Comparison of ENCODE assay signal across 7 mouse cellular contexts in the genomic region with DNA sequence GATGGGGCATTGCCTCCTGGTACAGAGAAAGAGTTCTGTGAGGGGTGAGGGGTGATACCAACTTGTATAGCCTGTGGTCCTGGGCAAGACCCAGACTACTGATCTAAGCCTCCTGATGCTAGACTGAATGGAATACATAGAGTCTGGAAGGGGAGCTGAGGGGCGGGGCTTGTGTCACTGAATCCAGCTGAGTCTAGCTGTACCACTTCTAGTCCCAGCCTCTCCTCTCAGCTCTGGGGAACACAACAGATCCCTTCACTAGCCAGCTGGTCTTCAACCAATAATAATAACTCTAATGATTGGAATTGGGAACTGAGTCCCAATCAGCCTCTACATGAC. TPM values are rescaled to one million over a fixed set of nuclear protein-coding genes. Genes with fewer than 3 reads are reported as not detected.
A peak's percentile ranks its signal among the peaks of the same experiment; 100 is the strongest.
DNase-seq lines count a peak whose midpoint lies in the region; ATAC-seq and TF ChIP-seq lines count a peak whose summit lies in the region.

No protein-coding gene starts in this region.

- H3K27ac ChIP-seq in lung, embryonic 14.5 days (ENCODE audit: low read depth): no peak overlapping the region
- H3K27ac ChIP-seq in forebrain, embryonic 15.5 days (replicated peaks): no peak overlapping the region
- H3K27ac ChIP-seq in limb, embryonic 14.5 days (replicated peaks; ENCODE audit: low read depth, low read length): no peak overlapping the region
- no peak overlapping the region for H3K27ac ChIP-seq in stomach, embryonic 15.5 days

- no peak overlapping the region for H3K9ac ChIP-seq in lung, embryonic 14.5 days
- H3K9ac ChIP-seq in forebrain, embryonic 15.5 days (replicated peaks): no peak overlapping the region
- no peak overlapping the region for H3K9ac ChIP-seq in limb, embryonic 14.5 days (ENCODE audit: low read depth, low read length, severe bottlenecking)
- H3K9ac ChIP-seq in stomach, embryonic 15.5 days: 0 out of 2 replicates have a peak overlapping the region, but pooled peaks have one; percentile 42

- TF ChIP-seq POLR2A in limb, embryonic 14.5 days (IDR thresholded peaks at IDR 0.05; ENCODE audit: borderline replicate concordance, extremely low read depth, insufficient read depth, insufficient read length): no peak

- 69% methylated on average over 1 of the region's 1 CpGs for WGBS in lung, embryonic 14.5 days
- 97% methylated on average over 1 of the region's 1 CpGs for WGBS in forebrain, embryonic 15.5 days
- 78% methylated on average over 1 of the region's 1 CpGs for WGBS in limb, embryonic 14.5 days
- 82% methylated on average over 1 of the region's 1 CpGs for WGBS in stomach, embryonic 15.5 days

- H3K9me3 ChIP-seq in lung, embryonic 14.5 days (ENCODE audit: low read depth, low read length): no peaks in the 10 kb centered on the region
- no peaks in the 10 kb centered on the region for H3K9me3 ChIP-seq in forebrain, embryonic 15.5 days
- H3K9me3 ChIP-seq in limb, embryonic 14.5 days (ENCODE audit: control insufficient read depth, low read length): no peaks in the 10 kb centered on the region
- no peaks in the 10 kb centered on the region for H3K9me3 ChIP-seq in stomach, embryonic 15.5 days

- peak; percentile 59; the same call in 1 of the 2 replicates for ATAC-seq in lung, embryonic 14.5 days (ENCODE audit: insufficient read depth)
- no peak for ATAC-seq in forebrain, embryonic 15.5 days (replicated peaks)
- ATAC-seq in limb, embryonic 14.5 days (ENCODE audit: low FRiP score, low read depth): peak; percentile 8; the same call in 1 of the 2 replicates
- ATAC-seq in stomach, embryonic 15.5 days (ENCODE audit: insufficient read depth, low FRiP score, low read depth): no peak

- DNase-seq in lung, embryonic 14.5 days: no peak
- no peak for DNase-seq in lung, postnatal 36 days
- DNase-seq in limb, embryonic 14.5 days (ENCODE audit: low spot score): no peak
- DNase-seq in cerebellum, postnatal 14 days: no peak
- DNase-seq in ovary, postnatal 10 days (ENCODE audit: low spot score): no peak

- no peaks in the 10 kb centered on the region for H3K36me3 ChIP-seq in lung, embryonic 14.5 days (ENCODE audit: insufficient read depth)
- H3K36me3 ChIP-seq in forebrain, embryonic 15.5 days: no peaks in the 10 kb centered on the region
- H3K36me3 ChIP-seq in limb, embryonic 14.5 days (ENCODE audit: control insufficient read depth, insufficient read depth, low read length): no peaks in the 10 kb centered on the region; the same call in 1 of the 2 replicates
- no peaks in the 10 kb centered on the region for H3K36me3 ChIP-seq in stomach, embryonic 15.5 days

- peak overlapping the region; percentile 94 for H3K4me2 ChIP-seq in lung, embryonic 14.5 days
- peak overlapping the region; percentile 89 for H3K4me2 ChIP-seq in forebrain, embryonic 15.5 days (replicated peaks)
- peak overlapping the region; percentile 94 for H3K4me2 ChIP-seq in limb, embryonic 14.5 days (replicated peaks; ENCODE audit: low read depth, low read length, severe bottlenecking)
- H3K4me2 ChIP-seq in stomach, embryonic 15.5 days: peak overlapping the region; percentile 96

- no peaks in the 10 kb centered on the region; the same call in 1 of the 2 replicates for H3K4me1 ChIP-seq in lung, embryonic 14.5 days (ENCODE audit: insufficient read depth)
- peaks cover 34% of the 10 kb centered on the region for H3K4me1 ChIP-seq in forebrain, embryonic 15.5 days
- peaks cover 4% of the 10 kb centered on the region; the same call in 1 of the 2 replicates for H3K4me1 ChIP-seq in limb, embryonic 14.5 days (ENCODE audit: control insufficient read depth, insufficient read depth, low read length)
- peaks cover 14% of the 10 kb centered on the region for H3K4me1 ChIP-seq in stomach, embryonic 15.5 days

- no peak overlapping the region for H3K4me3 ChIP-seq in lung, embryonic 14.5 days (ENCODE audit: low read depth, low read length)
- H3K4me3 ChIP-seq in forebrain, embryonic 15.5 days: peak overlapping the region; percentile 55
- peak overlapping the region; percentile 55 for H3K4me3 ChIP-seq in limb, embryonic 14.5 days (replicated peaks; ENCODE audit: low read length)
- peak overlapping the region; percentile 57 for H3K4me3 ChIP-seq in stomach, embryonic 15.5 days (replicated peaks)

- peaks cover 25% of the 10 kb centered on the region for H3K27me3 ChIP-seq in lung, embryonic 14.5 days (ENCODE audit: insufficient read depth, low read length)
- peaks cover 20% of the 10 kb centered on the region for H3K27me3 ChIP-seq in forebrain, embryonic 15.5 days
- peaks cover 21% of the 10 kb centered on the region for H3K27me3 ChIP-seq in limb, embryonic 14.5 days (ENCODE audit: control insufficient read depth, insufficient read depth, low read length)
- peaks cover 24% of the 10 kb centered on the region for H3K27me3 ChIP-seq in stomach, embryonic 15.5 days (replicated peaks)

- TF ChIP-seq CTCF in lung, embryonic 14.5 days (IDR thresholded peaks at IDR 0.05; ENCODE audit: low read depth): no peak

RNA-seq across cellular contexts. Expression of a gene that starts 0.4 kb away (rescaled TPM):
- polyA plus RNA-seq in lung, embryonic 14.5 days (2014; fragmentation: Nextera tagmentation; extraction: Ambion mirVana): not detected in 2 replicates
- polyA plus RNA-seq in forebrain, embryonic 15.5 days (2015; fragmentation: Nextera tagmentation; extraction: Ambion mirVana): 0.22 and 0.27 TPM in 2 replicates
- 1.0 and 1.2 TPM in 2 replicates for polyA plus RNA-seq in limb, embryonic 14.5 days (2012; rRNA removed)
- not detected in 2 replicates for polyA plus RNA-seq in limb, embryonic 14.5 days (2014; fragmentation: Nextera tagmentation; extraction: Ambion mirVana)
- polyA plus RNA-seq in stomach, embryonic 15.5 days (2015; fragmentation: Nextera tagmentation; extraction: Ambion mirVana): 0.08 and 0.14 TPM in 2 replicates

RNA-seq across cellular contexts. Expression of a gene that starts 23.4 kb away (rescaled TPM):
- 5.8 and 7.1 TPM in 2 replicates for polyA plus RNA-seq in lung, embryonic 14.5 days (2014; fragmentation: Nextera tagmentation; extraction: Ambion mirVana)
- 15.1 and 15.3 TPM in 2 replicates for polyA plus RNA-seq in forebrain, embryonic 15.5 days (2015; fragmentation: Nextera tagmentation; extraction: Ambion mirVana)
- polyA plus RNA-seq in limb, embryonic 14.5 days (2012; rRNA removed): 30.2 and 33.0 TPM in 2 replicates
- 9.0 and 10.1 TPM in 2 replicates for polyA plus RNA-seq in limb, embryonic 14.5 days (2014; fragmentation: Nextera tagmentation; extraction: Ambion mirVana)
- polyA plus RNA-seq in stomach, embryonic 15.5 days (2015; fragmentation: Nextera tagmentation; extraction: Ambion mirVana): 9.1 and 10.6 TPM in 2 replicates

RNA-seq across cellular contexts. Expression of a gene that starts 27.1 kb away (rescaled TPM):
- polyA plus RNA-seq in lung, embryonic 14.5 days (2014; fragmentation: Nextera tagmentation; extraction: Ambion mirVana): not detected in 2 replicates
- polyA plus RNA-seq in forebrain, embryonic 15.5 days (2015; fragmentation: Nextera tagmentation; extraction: Ambion mirVana): not detected in 2 replicates
- polyA plus RNA-seq in limb, embryonic 14.5 days (2012; rRNA removed): not detected in 2 replicates
- not detected in 2 replicates for polyA plus RNA-seq in limb, embryonic 14.5 days (2014; fragmentation: Nextera tagmentation; extraction: Ambion mirVana)
- not detected in 2 replicates for polyA plus RNA-seq in stomach, embryonic 15.5 days (2015; fragmentation: Nextera tagmentation; extraction: Ambion mirVana)

RNA-seq across cellular contexts. Expression of a gene that starts 31.3 kb away (rescaled TPM):
- not detected in 2 replicates for polyA plus RNA-seq in lung, embryonic 14.5 days (2014; fragmentation: Nextera tagmentation; extraction: Ambion mirVana)
- polyA plus RNA-seq in forebrain, embryonic 15.5 days (2015; fragmentation: Nextera tagmentation; extraction: Ambion mirVana): 0.32 TPM in 1 of 2 replicates, not detected in the other
- polyA plus RNA-seq in limb, embryonic 14.5 days (2012; rRNA removed): 0.14 and 0.22 TPM in 2 replicates
- polyA plus RNA-seq in limb, embryonic 14.5 days (2014; fragmentation: Nextera tagmentation; extraction: Ambion mirVana): 0.15 TPM in 1 of 2 replicates, not detected in the other
- polyA plus RNA-seq in stomach, embryonic 15.5 days (2015; fragmentation: Nextera tagmentation; extraction: Ambion mirVana): not detected in 2 replicates

RNA-seq across cellular contexts. Expression of a gene that starts 50.1 kb away (rescaled TPM):
- polyA plus RNA-seq in lung, embryonic 14.5 days (2014; fragmentation: Nextera tagmentation; extraction: Ambion mirVana): 0.93 and 1.2 TPM in 2 replicates
- polyA plus RNA-seq in forebrain, embryonic 15.5 days (2015; fragmentation: Nextera tagmentation; extraction: Ambion mirVana): 0.95 and 1.3 TPM in 2 replicates
- 5.0 and 8.4 TPM in 2 replicates for polyA plus RNA-seq in limb, embryonic 14.5 days (2012; rRNA removed)
- 8.2 and 11.5 TPM in 2 replicates for polyA plus RNA-seq in limb, embryonic 14.5 days (2014; fragmentation: Nextera tagmentation; extraction: Ambion mirVana)
- polyA plus RNA-seq in stomach, embryonic 15.5 days (2015; fragmentation: Nextera tagmentation; extraction: Ambion mirVana): 36.4 and 41.1 TPM in 2 replicates

Comparison
In these comparisons a context has a peak if more than half of its experiments do, and no peak if none do; other contexts are left out.
1. ATAC-seq: peak in lung, embryonic 14.5 days (single experiment) and limb, embryonic 14.5 days (single experiment); none in forebrain, embryonic 15.5 days (single experiment) and stomach, embryonic 15.5 days (single experiment).
2. Peak in every context shown above with its lines, with median percentiles within 50 percentile points of each other: H3K4me2 ChIP-seq.